Mouse (Mus musculus) ovary, postnatal 36 days (tissue): Measurements from ENCODE around the gene Slc26a5.
A peak's percentile ranks its signal among the peaks of the same experiment; 100 is the strongest.

Experiments
- DNase-seq: peaks from one replicate; pipeline ENCODE4 v3.0.0; 2022; ENCODE audit warnings: low spot score, mixed read lengths

The Slc26a5 gene

DNA sequence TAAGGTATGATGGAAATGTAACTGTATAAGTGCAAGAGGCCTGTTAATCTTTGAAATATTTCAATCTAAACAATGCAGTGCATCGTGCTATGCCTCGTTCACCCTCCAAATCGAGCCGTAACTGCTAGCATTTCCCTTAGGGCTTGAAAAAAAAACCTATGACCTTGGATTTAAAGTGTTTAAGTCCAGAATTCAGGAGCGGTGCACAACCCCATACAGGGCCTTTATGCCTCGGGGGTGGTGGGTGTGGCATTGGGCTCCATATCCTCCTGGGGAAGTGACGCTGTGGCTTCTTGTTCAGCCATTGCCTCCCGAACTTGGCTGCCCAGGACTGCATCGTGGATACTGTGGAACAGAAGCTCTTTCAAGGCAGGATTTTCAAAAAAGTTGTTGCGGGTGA lies 54.5 kb downstream of the Slc26a5 start:
- DNase-seq, result no peak

DNA sequence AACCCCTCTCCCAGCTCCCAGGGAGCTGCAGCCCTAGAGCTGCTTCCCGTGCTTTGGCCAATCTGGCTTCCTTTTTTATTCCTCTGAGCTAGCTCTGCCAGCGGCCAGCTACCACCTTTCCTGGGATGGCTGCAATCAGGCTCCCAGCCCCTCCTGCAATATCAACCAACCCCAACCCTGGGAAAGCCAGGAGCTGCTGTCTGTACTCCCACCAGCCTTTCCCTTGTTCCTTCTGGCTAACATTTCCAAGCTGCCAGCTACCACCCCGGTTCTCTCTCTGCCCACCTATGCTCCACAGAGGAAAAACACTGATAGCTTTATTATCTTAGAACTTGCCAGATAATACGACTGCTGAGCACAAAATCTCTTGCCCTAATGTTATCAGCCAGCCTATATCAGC lies 60.6 kb downstream of the Slc26a5 start:
- no peak for DNase-seq

- DNase-seq, result no peak
Observed at GRCm38 (mm10) chr5:21803691-21804188, 61.7 kb downstream of the Slc26a5 start.

DNA sequence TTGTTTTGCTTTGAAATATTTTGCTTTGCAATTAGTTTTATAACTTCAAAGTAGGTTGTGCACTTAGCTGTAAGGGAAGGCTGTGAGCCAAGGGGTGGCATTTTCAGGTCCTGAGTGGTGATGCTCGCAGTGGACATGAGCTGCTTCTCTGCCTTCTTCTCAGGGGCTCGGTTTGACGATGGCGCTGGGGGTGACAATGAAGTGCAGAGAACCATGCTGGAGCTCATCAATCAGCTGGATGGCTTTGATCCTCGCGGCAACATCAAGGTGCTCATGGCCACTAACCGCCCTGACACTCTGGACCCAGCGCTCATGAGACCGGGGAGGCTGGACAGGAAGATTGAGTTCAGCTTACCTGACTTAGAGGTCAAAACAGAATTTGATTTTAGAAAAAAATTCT lies 62.5 kb downstream of the Slc26a5 start:
- DNase-seq, result no peak

GRCm38 (mm10) chr5:21792166-21792565 lies 73.2 kb downstream of the Slc26a5 start:
- DNase-seq, result no peak

DNA sequence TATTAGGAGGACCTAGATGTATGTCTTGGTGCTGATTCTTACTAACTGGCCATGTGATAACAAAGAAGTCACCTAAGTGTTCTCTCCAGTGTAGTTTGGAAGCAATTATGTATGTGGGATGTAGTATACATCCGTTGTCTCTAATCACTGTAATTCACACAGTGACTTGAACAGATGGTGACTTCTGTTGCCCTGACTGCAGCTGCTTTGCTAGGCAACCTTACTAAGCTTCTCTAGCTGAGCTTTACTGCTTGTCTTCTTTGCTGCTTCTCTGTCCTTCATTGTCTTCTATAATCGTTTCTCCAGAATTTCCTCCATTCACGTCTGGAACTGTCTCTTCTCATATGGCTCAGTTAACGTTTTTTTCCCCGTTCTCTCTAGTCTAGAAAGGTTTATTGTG lies 76.3 kb downstream of the Slc26a5 start:
- no peak for DNase-seq

- DNase-seq, result no peak
Observed at GRCm38 (mm10) chr5:21787186-21788105, 78.0 kb downstream of the Slc26a5 start.

DNA sequence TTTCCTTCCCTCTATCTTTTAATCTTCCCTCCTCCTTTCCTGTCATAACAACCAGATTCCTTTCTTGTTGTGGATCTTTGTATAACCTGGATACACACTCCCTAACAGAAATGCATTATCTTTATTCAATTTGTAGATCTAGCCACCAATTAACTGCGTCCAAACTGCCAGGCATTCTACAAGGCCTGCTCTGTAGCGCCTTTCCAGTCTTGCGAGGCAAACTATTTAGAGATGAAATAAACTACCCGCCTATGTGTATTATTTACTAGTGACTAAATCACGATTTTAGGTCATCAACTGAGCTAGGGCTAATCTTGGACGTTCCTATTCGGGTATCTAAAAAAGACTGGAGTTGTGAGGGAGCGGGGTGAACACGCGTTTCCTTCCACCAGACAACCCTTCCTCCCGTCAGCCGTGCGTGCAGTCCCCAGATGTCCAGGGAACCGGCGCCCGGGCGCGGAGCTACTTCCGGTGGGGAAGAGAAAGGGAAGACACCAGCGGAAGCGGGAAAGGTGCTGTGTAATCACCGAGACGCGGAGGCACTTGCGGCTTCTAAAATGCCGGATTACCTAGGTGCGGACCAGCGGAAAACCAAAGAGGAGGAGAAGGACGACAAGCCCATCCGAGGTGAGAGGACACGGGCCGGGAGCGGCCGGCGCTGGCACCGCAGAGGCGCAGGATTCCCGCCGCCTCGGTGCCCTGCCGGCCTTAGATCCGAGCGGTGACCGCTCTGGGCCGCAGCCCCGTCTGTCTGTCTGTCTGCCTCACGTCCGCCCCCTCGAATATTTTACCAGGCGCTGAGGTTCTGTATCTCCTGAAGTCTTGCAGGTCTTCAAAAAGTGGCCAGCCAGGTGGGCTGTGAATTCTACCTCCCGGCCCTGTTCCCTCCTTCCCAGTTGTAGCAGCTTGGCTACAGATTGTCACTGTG lies 78.9 kb downstream of the Slc26a5 start:
- DNase-seq, result peak; percentile 90

GRCm38 (mm10) chr5:21785776-21786175 lies 79.6 kb downstream of the Slc26a5 start:
- no peak for DNase-seq

- peak; percentile 90 for DNase-seq
Observed at GRCm38 (mm10) chr5:21785053-21785452, 80.4 kb downstream of the Slc26a5 start, which contains the start of the genes Dnajc2 and Psmc2. TSS of gene Dnajc2 (minus strand) at chr5:21785251. TSS of gene Psmc2 (plus strand) at chr5:21785283.

DNA sequence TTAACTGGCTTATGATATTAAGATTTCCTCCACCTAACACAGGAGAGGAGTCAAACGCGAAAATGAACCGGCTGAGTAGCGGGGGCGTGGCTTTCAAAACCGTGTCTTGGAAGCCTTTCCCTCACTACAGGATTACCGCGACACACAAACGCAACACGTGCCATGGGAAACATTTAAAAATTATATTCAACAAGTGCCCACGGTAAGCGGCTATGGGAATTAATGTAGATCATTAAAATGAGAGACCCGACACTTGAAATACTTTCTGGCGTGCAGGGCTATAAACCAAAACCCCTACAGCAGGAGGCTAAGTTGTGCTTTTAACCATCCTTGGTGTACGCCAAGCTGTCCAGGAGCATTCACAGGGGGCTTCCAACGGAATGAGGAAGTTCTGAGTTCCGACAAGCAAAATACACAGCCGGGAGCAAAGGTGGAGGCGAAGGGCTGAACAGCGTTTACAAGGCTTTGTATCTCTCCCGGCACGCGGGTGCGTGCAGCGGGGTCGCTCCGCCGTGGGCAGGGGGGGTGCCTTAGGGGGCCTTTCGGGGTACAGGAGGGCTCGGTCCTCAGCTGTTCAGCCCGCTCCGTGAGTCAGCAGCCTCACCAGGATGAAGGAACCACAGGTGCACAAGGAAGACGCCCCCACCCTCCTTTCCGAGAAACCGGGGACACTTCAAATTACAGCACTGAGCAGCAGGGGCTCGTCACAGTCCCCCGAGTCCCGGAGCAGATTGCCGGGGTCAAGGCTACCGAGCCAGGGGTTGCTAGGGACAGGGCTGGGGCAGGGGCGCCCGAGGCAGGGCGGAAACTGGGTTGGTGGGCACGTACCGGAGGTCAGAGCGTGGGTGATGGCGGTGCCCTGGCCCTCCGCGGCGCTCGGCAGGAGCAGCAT lies 81.0 kb downstream of the Slc26a5 start:
- DNase-seq, result no peak

GRCm38 (mm10) chr5:21776491-21776890 lies 88.9 kb downstream of the Slc26a5 start:
- DNase-seq, result no peak

GRCm38 (mm10) chr5:21769841-21770240 lies 95.6 kb downstream of the Slc26a5 start:
- no peak for DNase-seq

DNA sequence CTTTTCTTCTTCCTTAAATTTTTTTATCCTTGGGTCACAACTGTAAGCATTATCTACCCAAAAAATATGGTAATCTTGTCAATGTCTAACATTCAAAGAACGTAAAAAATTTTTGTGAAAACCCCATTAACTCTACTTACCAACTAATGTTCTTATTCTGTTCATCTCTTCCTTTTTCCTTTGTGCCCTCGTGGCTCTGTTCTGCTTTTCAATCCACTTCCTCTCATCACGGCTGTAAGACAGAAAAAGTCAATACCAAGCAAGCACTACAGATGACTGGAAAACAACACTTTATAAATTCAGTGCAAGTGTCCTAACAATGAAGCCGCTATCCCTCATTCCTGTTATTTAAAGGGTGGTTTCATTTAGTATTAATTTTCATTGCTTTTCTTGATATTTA lies 96.9 kb downstream of the Slc26a5 start:
- DNase-seq, result no peak
